12 mouse cellular contexts compared by ENCODE assay signal in genomic region chr10:79707759-79708158, GRCm38 (mm10). TPM values are rescaled to one million over a fixed set of nuclear protein-coding genes. Genes with fewer than 3 reads are reported as not detected.
DNase-seq lines count a peak whose midpoint lies in the region; ATAC-seq and TF ChIP-seq lines count a peak whose summit lies in the region.
"Had no signal": no experiment of that assay in that cellular context is flagged by ENCODE, and none has a peak within 500 bp of the region (broad histone marks: within the 10 kb centered on the region; RNA-seq: fewer than 3 reads in every experiment).

No protein-coding gene starts in this region.

- peaks cover 30% of the 10 kb centered on the region for H3K4me1 ChIP-seq in forebrain, embryonic 13.5 days
- peaks cover 33% of the 10 kb centered on the region for H3K4me1 ChIP-seq in forebrain, embryonic 12.5 days
- H3K4me1 ChIP-seq in hindbrain, postnatal 0 days (ENCODE audit: insufficient read depth, low read length) = peaks cover 23% of the 10 kb centered on the region

- no peak overlapping the region for H3K27ac ChIP-seq in forebrain, embryonic 13.5 days
- no peak overlapping the region for H3K27ac ChIP-seq in forebrain, embryonic 12.5 days
- H3K27ac ChIP-seq in layer of hippocampus, adult 2 months = peak overlapping the region; percentile 93
- H3K27ac ChIP-seq in hindbrain, postnatal 0 days = no peak overlapping the region
- H3K27ac ChIP-seq: neural tube, embryonic 13.5 days had no signal

- H3K4me3 ChIP-seq in forebrain, embryonic 13.5 days = no peak overlapping the region
- H3K4me3 ChIP-seq in forebrain, embryonic 12.5 days (replicated peaks) = no peak overlapping the region
- peak overlapping the region; percentile 99 for H3K4me3 ChIP-seq in layer of hippocampus, adult 2 months
- H3K4me3 ChIP-seq in hindbrain, postnatal 0 days (ENCODE audit: low read length) = peak overlapping the region; percentile 10; the same call in 1 of the 2 replicates
- H3K4me3 ChIP-seq: neural tube, embryonic 13.5 days had no signal

- ATAC-seq in forebrain, embryonic 13.5 days = no peak
- ATAC-seq in forebrain, embryonic 12.5 days (ENCODE audit: low FRiP score) = no peak
- ATAC-seq in hindbrain, postnatal 0 days = no peak

- no peaks in the 10 kb centered on the region for H3K27me3 ChIP-seq in forebrain, embryonic 13.5 days
- no peaks in the 10 kb centered on the region for H3K27me3 ChIP-seq in forebrain, embryonic 12.5 days
- H3K27me3 ChIP-seq in hindbrain, postnatal 0 days (ENCODE audit: insufficient read depth, low read length) = no peaks in the 10 kb centered on the region
- H3K27me3 ChIP-seq: neural tube, embryonic 13.5 days had no signal

- WGBS in forebrain, embryonic 13.5 days = 80% methylated on average over 4 of the region's 4 CpGs
- 77% methylated on average over 4 of the region's 4 CpGs for WGBS in forebrain, embryonic 12.5 days
- 73% methylated on average over 4 of the region's 4 CpGs for WGBS in hindbrain, postnatal 0 days

- H3K9me3 ChIP-seq in forebrain, embryonic 13.5 days (replicated peaks) = no peaks in the 10 kb centered on the region
- no peaks in the 10 kb centered on the region for H3K9me3 ChIP-seq in forebrain, embryonic 12.5 days
- no peaks in the 10 kb centered on the region for H3K9me3 ChIP-seq in hindbrain, postnatal 0 days (ENCODE audit: low read length)
- H3K9me3 ChIP-seq: neural tube, embryonic 13.5 days had no signal

- H3K36me3 ChIP-seq in forebrain, embryonic 13.5 days (ENCODE audit: poor library complexity, severe bottlenecking) = peaks cover 52% of the 10 kb centered on the region
- H3K36me3 ChIP-seq in forebrain, embryonic 12.5 days (replicated peaks) = peaks cover 53% of the 10 kb centered on the region
- H3K36me3 ChIP-seq in hindbrain, postnatal 0 days (ENCODE audit: insufficient read depth, low read length) = peaks cover 27% of the 10 kb centered on the region

- no peak overlapping the region for H3K4me2 ChIP-seq in forebrain, embryonic 13.5 days
- no peak overlapping the region for H3K4me2 ChIP-seq in forebrain, embryonic 12.5 days
- H3K4me2 ChIP-seq in hindbrain, postnatal 0 days (ENCODE audit: low read depth, low read length) = peak overlapping the region; percentile 91; the same call in 1 of the 2 replicates

- TF ChIP-seq CTCF in layer of hippocampus, adult 2 months (conservative IDR thresholded peaks at IDR 0.05) = peak; percentile 37
- no peak for TF ChIP-seq CTCF in hindbrain, postnatal 0 days (IDR thresholded peaks at IDR 0.05; ENCODE audit: low read depth)

- H3K9ac ChIP-seq in forebrain, embryonic 13.5 days = 0 out of 2 replicates have a peak overlapping the region, but pooled peaks have one; percentile 2
- no peak overlapping the region; the same call in 1 of the 2 replicates for H3K9ac ChIP-seq in forebrain, embryonic 12.5 days
- H3K9ac ChIP-seq in hindbrain, postnatal 0 days (replicated peaks; ENCODE audit: low read length) = peak overlapping the region; percentile 17; the same call in 1 of the 2 replicates

- no peak for DNase-seq in layer of hippocampus, adult 2 months (ENCODE audit: low spot score in 2 of 2)
- DNase-seq in layer of hippocampus, adult 9-11 months = no peak
- peak; percentile 79 for DNase-seq in ES-CJ7 (ENCODE audit: low read depth, low spot score)
- no peak for DNase-seq in hindbrain, postnatal 0 days (ENCODE audit: low spot score)
- no peak for DNase-seq in retina, embryonic 14.5 days (ENCODE audit: low spot score)
- no peak for DNase-seq in kidney, postnatal 14 days
- DNase-seq: thymus, postnatal 25 days had no signal

RNA-seq across cellular contexts. Expression of gene Bsg, which starts 3.5 kb away (rescaled TPM):
- polyA plus RNA-seq in forebrain, embryonic 13.5 days (2015; fragmentation: Nextera tagmentation; extraction: Ambion mirVana) = 489 and 502 TPM in 2 replicates
- polyA plus RNA-seq in forebrain, embryonic 12.5 days (2016; fragmentation: Nextera tagmentation; extraction: Ambion mirVana) = 474 and 500 TPM in 2 replicates
- 100 to 1,000 TPM; 538 TPM for total RNA-seq in layer of hippocampus, adult 2 months (2021)
- total RNA-seq in hindbrain, postnatal 0 days (2014; rRNA removed) = 1,127 and 1,151 TPM in 2 replicates
- 1,243 and 1,259 TPM in 2 replicates for polyA plus RNA-seq in hindbrain, postnatal 0 days (2015; fragmentation: Nextera tagmentation; extraction: Ambion mirVana)

RNA-seq across cellular contexts. Expression of gene Hcn2, which starts 8.7 kb away (rescaled TPM):
- 0.06 and 0.10 TPM in 2 replicates for polyA plus RNA-seq in forebrain, embryonic 13.5 days (2015; fragmentation: Nextera tagmentation; extraction: Ambion mirVana)
- polyA plus RNA-seq in forebrain, embryonic 12.5 days (2016; fragmentation: Nextera tagmentation; extraction: Ambion mirVana) = 0.11 and 0.18 TPM in 2 replicates
- total RNA-seq in layer of hippocampus, adult 2 months (2021) = 100 to 1,000 TPM; 118 TPM
- total RNA-seq in hindbrain, postnatal 0 days (2014; rRNA removed) = 92.6 and 101 TPM in 2 replicates
- polyA plus RNA-seq in hindbrain, postnatal 0 days (2015; fragmentation: Nextera tagmentation; extraction: Ambion mirVana) = 5.5 and 6.6 TPM in 2 replicates
- polyA plus RNA-seq: lung, embryonic 16.5 days had no signal

RNA-seq across cellular contexts. Expression of gene Gzmm, which starts 18.9 kb away (rescaled TPM):
- polyA plus RNA-seq in forebrain, embryonic 13.5 days (2015; fragmentation: Nextera tagmentation; extraction: Ambion mirVana) = 1.3 and 1.4 TPM in 2 replicates
- polyA plus RNA-seq in forebrain, embryonic 12.5 days (2016; fragmentation: Nextera tagmentation; extraction: Ambion mirVana) = 1.1 and 1.6 TPM in 2 replicates
- total RNA-seq in layer of hippocampus, adult 2 months (2021) = 1 to 10 TPM; 3.3 to 4.0 TPM
- 0.22 and 0.63 TPM in 2 replicates for total RNA-seq in hindbrain, postnatal 0 days (2014; rRNA removed)
- 1.2 TPM in 2 replicates for polyA plus RNA-seq in hindbrain, postnatal 0 days (2015; fragmentation: Nextera tagmentation; extraction: Ambion mirVana)
- total RNA-seq: granulocyte monocyte progenitor cell, adult 5-6 weeks had no signal

RNA-seq across cellular contexts. Expression of gene Cdc34, which starts 25.8 kb away (rescaled TPM):
- polyA plus RNA-seq in forebrain, embryonic 13.5 days (2015; fragmentation: Nextera tagmentation; extraction: Ambion mirVana) = 101 and 109 TPM in 2 replicates
- polyA plus RNA-seq in forebrain, embryonic 12.5 days (2016; fragmentation: Nextera tagmentation; extraction: Ambion mirVana) = 129 and 141 TPM in 2 replicates
- total RNA-seq in layer of hippocampus, adult 2 months (2021) = 10 to 100 TPM; 73.1 to 79.8 TPM
- 65.1 and 76.7 TPM in 2 replicates for total RNA-seq in hindbrain, postnatal 0 days (2014; rRNA removed)
- polyA plus RNA-seq in hindbrain, postnatal 0 days (2015; fragmentation: Nextera tagmentation; extraction: Ambion mirVana) = 69.8 and 71.3 TPM in 2 replicates

RNA-seq across cellular contexts. Expression of gene Tpgs1, which starts 38.6 kb away (rescaled TPM):
- 67.8 and 73.0 TPM in 2 replicates for polyA plus RNA-seq in forebrain, embryonic 13.5 days (2015; fragmentation: Nextera tagmentation; extraction: Ambion mirVana)
- polyA plus RNA-seq in forebrain, embryonic 12.5 days (2016; fragmentation: Nextera tagmentation; extraction: Ambion mirVana) = 61.0 and 62.5 TPM in 2 replicates
- total RNA-seq in layer of hippocampus, adult 2 months (2021) = 10 to 100 TPM; 67.8 to 73.5 TPM
- total RNA-seq in hindbrain, postnatal 0 days (2014; rRNA removed) = 117 and 135 TPM in 2 replicates
- polyA plus RNA-seq in hindbrain, postnatal 0 days (2015; fragmentation: Nextera tagmentation; extraction: Ambion mirVana) = 132 and 133 TPM in 2 replicates

Comparison
In these comparisons a context has a peak if more than half of its experiments do, and no peak if none do; other contexts are left out.
1. H3K4me3 ChIP-seq: peak in layer of hippocampus, adult 2 months (single experiment) and hindbrain, postnatal 0 days (single experiment); none in forebrain, embryonic 13.5 days (single experiment) and forebrain, embryonic 12.5 days (single experiment).